Mouse (Mus musculus) 416B (cell line): ENCODE measurements at regions not wholly inside any gene's neighbourhood (a gene's known extent, or its start where the extent isn't known, plus 50 kb on each side); places are given as distances from the start of the nearest gene placed in this dataset.

ENCODE experiments used
- DNase-seq: peaks from one replicate; pipeline ENCODE4 v3.0.0; 2011; ENCODE audit warnings: low read depth

GRCm38 (mm10) chr8:33997676-33998075 is 113.9 kb downstream of the Gm10131 start:
- DNase-seq = no peak

DNA sequence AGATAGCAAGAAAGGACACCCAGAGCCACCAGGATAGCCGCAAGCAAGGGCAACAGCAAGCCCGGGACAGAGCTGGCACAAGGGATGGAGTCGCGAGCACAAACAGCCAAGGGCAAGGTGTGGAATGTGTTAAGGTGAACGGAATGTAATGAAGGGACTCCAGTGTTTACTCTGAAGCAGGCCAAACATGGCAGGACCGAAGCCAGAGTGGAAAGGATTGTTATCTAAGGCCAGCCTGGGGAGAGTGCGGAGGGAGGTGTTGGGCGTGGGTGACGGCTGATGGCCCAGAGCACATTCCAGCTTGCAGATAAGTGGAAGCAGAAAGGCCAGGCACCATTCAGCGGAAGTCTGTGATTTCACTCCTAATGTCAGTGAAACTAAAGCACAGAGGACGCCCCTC is 118.6 kb downstream of the Gm10131 start:
- no peak for DNase-seq

DNA sequence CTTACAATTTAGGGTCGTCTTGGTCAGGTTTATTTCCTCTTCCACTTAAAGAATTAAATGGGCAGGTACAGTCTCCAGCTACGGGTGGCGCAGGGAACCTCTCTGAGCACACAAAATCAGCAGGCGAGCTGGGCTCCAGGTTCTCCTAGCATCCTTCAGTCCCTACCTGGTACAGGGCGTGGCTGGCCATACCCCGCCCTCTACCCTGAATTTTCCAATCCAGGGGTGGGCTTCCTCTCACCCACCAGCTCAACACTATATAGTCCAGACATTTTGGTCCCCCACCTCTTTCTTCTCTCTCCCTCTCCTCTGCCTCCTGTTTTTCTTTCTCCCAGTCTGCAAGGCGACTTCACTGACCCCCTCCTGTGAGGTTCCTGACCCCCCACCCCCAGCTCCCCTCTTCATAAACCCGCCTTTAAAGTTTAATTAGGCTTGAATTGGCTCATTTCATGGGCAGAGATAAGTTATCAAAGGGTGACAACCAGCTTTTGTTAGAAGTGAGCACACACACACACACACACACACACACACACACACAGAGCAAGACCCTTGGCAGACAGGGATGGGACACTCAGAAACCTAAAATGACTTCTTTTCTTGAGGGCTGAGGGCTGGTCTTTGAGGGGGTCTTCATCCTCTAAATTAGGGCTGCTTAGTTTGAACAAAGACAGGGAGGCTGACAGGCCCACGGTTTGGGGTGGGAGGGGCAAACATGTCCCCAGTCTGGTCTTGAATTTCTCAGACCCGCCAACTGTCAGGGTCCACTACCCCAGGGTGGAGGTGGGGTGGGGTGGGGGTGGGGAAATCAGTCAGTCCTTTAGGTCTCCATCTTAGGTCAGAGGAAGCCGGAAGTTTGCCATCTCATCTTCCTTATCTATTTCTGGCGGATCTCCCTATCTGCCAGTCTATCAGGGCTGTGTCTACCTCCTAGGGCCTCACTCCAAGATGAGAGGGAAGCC is 119.3 kb downstream of the Gm10131 start:
- DNase-seq = no peak

DNA sequence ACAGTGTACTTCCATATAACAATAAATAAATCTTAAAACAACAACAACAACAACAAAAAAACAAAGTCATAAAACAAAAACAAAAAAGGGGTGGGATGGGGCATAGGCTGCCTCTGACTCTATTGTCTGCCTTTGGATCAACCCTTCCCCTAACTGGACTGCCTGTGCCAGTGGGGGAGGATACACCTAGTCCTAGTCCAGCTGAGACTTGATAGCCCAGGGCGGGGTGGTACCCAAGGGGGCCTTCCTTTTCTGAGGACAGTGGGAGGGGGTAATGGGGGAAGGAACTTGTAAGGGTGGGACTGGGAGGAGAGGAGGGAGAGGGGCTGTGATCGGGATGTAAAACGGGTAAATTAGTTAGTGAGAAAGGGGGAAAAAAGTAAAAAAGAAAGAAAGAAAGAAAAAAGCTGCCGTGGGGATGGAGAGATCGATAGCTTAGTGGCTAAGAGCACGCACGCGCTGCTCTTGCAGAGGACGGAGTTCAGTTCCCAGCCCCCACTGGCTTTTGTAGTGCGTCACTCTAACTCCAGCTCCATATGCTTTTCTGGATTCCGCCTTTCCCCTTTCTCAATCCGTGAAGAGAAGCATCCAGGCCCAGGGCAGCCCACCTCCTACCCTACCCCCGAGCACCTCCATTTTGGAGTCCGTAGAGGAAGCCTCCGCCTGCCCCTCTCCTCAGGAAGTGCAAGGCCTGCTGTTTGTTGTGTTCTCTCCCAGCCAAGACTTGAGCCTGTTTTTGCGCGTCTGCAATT is 120.2 kb downstream of the Gm10131 start:
- no peak for DNase-seq

GRCm38 (mm10) chr8:33990039-33990438 is 121.5 kb downstream of the Gm10131 start:
- peak; percentile 72 for DNase-seq

DNA sequence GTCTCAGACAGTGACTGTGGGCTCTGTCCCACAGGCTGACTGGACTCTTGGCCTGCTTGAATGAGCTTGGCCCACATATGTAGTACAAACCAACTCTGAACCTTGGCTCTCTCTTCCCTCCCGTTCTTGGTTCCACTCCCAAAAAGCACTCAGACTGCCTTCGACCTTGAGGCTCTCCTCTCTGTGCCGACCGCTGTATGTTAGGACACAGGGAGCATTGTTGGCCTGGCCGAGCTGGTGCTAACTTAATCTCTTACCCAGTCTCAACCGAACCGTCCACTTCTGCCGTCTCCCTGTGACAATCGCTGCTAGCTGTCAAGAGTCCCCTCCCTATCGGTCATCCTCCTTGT is 123.8 kb downstream of the Gm10131 start:
- DNase-seq = no peak

DNA sequence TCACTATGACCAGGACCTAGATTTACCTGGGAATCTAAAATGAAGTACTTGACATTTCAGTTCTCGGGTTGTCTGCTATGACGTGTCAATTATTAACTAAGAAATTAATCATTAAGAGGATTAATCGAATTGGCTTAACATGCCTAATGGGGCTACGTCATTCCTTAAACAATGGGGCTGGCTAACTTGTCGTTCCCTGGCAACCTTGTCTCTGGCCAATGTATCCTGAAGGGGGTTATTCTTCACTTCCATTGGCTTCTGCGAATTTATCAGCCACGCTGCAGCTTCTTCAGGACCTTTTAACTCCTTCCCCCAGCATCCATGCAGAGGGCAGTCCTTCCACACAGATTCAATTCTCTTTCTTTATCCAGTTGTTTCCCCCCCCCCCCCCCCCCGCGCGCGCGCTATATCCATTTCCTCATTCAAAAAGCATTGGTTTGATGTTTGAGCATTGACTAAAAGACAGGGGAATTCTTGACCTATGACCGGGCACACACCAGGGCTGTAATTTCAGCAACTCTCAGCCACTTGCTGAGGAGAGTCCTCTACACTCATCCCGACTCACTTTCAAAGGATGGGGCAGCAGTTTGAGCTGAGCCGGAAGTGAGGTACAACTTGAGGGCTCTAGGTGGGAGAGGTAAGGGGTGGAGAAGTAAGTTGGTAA is 124.3 kb downstream of the Gm10131 start:
- DNase-seq = no peak

GRCm38 (mm10) chr8:33986657-33987056 is 124.9 kb downstream of the Gm10131 start:
- no peak for DNase-seq

DNA sequence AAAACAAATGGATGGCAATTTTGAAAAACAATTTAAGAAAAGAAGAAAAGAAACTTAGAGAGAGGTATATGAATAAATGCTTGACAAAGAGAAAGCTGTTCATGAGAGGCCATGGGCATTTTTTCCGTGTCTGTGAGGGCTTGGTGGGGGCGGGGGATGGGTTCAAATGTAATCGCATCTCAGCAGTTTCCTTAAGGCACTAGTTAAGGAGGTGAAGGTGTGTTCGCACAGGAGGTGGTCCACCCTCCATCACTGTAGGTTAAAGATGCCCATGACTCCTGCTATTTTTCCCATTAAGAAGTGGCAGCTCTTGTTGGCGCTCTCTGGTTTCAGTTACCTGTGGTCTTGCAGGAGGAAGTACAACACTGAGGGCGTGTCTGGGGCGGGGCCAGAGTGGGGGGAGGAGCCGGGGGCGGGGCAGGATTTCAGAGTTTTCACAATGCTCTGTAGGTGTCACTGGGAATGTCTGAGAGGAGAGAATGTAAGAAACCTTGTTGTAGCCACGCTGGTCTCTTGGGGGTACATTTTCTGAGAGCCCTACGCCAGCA is 126.0 kb downstream of the Gm10131 start:
- DNase-seq = peak; percentile 55

- peak; percentile 59 for DNase-seq
Measured at GRCm38 (mm10) chr8:33981629-33982028, 129.9 kb downstream of the Gm10131 start.

DNA sequence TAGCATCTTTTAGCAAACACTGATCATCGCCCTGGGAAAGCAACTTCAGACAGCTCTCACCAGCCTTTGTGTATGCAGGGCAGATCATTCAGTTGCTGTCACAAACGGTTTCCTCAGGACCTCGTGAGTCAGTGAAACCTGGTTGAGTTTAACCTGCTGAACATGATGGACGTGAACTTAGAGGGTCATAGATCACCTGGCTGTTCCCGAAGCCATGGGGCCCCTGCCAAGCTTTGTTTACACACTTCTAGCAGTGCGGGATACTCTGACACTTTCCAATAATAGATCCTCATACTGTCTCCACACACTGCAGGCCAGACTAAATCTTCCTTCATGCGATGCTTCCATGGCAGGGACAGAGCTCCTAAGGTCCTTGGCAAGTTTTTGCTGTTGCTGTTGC is 130.5 kb downstream of the Gm10131 start:
- no peak for DNase-seq
